Mouse (Mus musculus) lung, adult 2 months (tissue): ENCODE data around the gene Phf21a.

Source experiments
- CTCF ChIP-seq: fragments of 200-500 bp; IDR thresholded peaks from 2 replicates; pipeline ENCODE4 v1.5.1; 2011; ENCODE audit warnings: mild to moderate bottlenecking, low read length, control low read depth; ENCODE audit not compliant: insufficient read depth
- POLR2A ChIP-seq: fragments of 200-500 bp; IDR thresholded peaks from 2 replicates; pipeline ENCODE4 v1.6.1; 2011; ENCODE audit warnings: low read depth, mild to moderate bottlenecking, control low read depth, low read length, borderline replicate concordance; ENCODE audit errors: extremely low read depth

- TF ChIP-seq POLR2A (no peak), CTCF (no peak)
Measured at GRCm38 (mm10) chr2:92171046-92171643, 78.2 kb downstream of the Phf21a start.
